Mouse (Mus musculus) heart, embryonic 15.5 days (tissue): ENCODE data around the gene Tm9sf2. TPM values are rescaled to one million over a fixed set of nuclear protein-coding genes. Genes with fewer than 3 reads are reported as not detected.

Experiments
- ATAC-seq: fragments of 200-750 bp; cut with Nextera tagmentation; replicated peaks from 2 replicates; pipeline ENCODE4 v1.8.0; 2017; ENCODE audit warnings: low read depth, moderate TSS enrichment; ENCODE audit not compliant: insufficient number of reproducible peaks, insufficient read depth, low FRiP score
- H3K27ac ChIP-seq: fragments of 300-500 bp; sonication (generic); 2 replicates; pipeline ENCODE4 v1.5.1; 2015; ENCODE audit warnings: mild to moderate bottlenecking, inconsistent platforms
- H3K27me3 ChIP-seq: fragments of 300-500 bp; sonication (generic); 2 replicates; pipeline ENCODE4 v1.6.1; 2015; ENCODE audit warnings: inconsistent platforms
- H3K36me3 ChIP-seq: fragments of 300-500 bp; sonication (generic); 2 replicates; pipeline ENCODE4 v1.6.1; 2015; ENCODE audit warnings: mild to moderate bottlenecking, inconsistent platforms
- H3K4me1 ChIP-seq: fragments of 300-500 bp; sonication (generic); replicated peaks from 2 replicates; pipeline ENCODE4 v1.6.1; 2015; ENCODE audit warnings: inconsistent platforms
- H3K4me2 ChIP-seq: fragments of 300-500 bp; sonication (generic); 2 replicates; pipeline ENCODE4 v1.6.1; 2015; ENCODE audit warnings: inconsistent platforms, mild to moderate bottlenecking, moderate library complexity
- H3K4me3 ChIP-seq: fragments of 300-500 bp; sonication (generic); 2 replicates; pipeline ENCODE4 v1.5.1; 2015; ENCODE audit warnings: mild to moderate bottlenecking, inconsistent platforms
- H3K9ac ChIP-seq: fragments of 300-500 bp; sonication (generic); 2 replicates; pipeline ENCODE4 v1.6.1; 2015; ENCODE audit warnings: mild to moderate bottlenecking, inconsistent platforms
- H3K9me3 ChIP-seq: fragments of 300-500 bp; sonication (generic); replicated peaks from 2 replicates; pipeline ENCODE4 v1.6.1; 2016; ENCODE audit warnings: inconsistent platforms
- WGBS: fragments of 180-500 bp; shearing (Covaris S2); methylation state at CpG from one replicate; pipeline ENCODE4 v1.1.7; 2015; ENCODE audit warnings: mixed read lengths; 5-methylcytosine and 5-hydroxymethylcytosine counted together
- polyA plus RNA-seq: library from polyadenylated mRNA; unstranded; fragments of >200 nt; fragmentation: Nextera tagmentation; extraction: Ambion mirVana; gene quantifications from 2 replicates; pipeline ENCODE4 v1.2.1, GENCODE M21; 2015

Gene Tm9sf2
- polyA plus RNA-seq, 1 experiment from 2014 or later: 120 TPM

DNA sequence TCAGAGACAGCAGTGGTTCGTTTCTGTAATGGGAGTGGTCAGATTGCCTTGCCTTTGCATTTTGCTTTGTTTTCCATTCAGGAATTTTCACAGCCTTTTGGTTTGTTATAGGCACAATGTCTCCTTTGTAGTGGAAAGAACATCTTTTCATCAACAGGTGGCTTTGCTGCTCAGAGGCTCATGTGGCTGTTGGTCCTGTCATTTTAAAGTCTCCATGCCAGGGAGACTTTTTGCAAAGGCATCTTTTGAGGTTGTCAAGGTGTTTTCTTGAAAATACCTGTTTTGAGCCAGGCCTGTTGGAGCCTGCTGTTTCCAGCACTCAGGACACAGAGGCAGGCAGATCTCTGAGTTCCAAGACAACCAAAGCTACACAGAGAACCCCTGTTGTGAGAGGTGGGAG is 33.3 kb downstream of the Tm9sf2 start:
- WGBS: 77% methylated on average over 1 of the region's 1 CpGs
- Histone ChIP-seq H3K27me3 (no peaks in the 10 kb centered on the region), H3K4me3 (no peak overlapping the region), H3K36me3 (peaks cover 51% of the 10 kb centered on the region), H3K4me1 (no peaks in the 10 kb centered on the region), H3K4me2 (no peak overlapping the region), H3K27ac (no peak overlapping the region), H3K9ac (no peak overlapping the region), H3K9me3 (no peaks in the 10 kb centered on the region)
- ATAC-seq: no peak

DNA sequence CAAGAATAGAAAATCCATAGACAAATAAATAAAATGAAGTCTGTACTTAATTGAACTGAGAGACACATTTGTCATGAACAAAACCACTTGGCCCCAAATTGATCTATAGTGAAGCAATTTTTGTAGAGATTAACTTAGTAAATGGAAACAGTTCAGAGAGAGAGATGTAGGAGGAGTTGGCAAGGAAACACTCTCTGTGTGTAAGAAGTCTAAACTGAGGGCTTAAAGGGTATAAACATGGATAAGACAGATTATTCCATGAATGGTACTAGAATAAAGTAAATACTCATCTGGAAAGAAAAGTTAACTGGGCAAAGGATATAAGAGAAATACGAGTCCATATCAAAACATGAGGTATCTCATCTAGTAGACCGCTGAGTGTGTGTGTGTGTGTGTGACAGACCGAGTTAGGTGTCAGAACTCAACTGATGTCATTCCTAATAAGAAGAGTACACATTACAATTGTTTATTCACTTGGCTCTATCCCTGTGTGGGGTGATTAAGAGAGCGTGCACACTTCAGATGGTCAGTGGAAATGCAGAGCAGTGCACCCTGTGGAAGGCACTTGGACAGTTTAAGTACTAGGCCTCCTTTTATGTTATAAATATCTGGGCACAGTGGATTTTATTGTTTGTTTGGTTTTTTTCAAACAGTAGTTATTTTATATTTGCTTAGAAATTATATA is 36.9 kb downstream of the Tm9sf2 start:
- H3K27ac ChIP-seq: no peak overlapping the region
- no peak overlapping the region for H3K9ac ChIP-seq
- 73% methylated on average over 4 of the region's 4 CpGs for WGBS
- no peak for ATAC-seq
- H3K9me3 ChIP-seq: no peaks in the 10 kb centered on the region
- no peaks in the 10 kb centered on the region for H3K27me3 ChIP-seq
- peaks cover 76% of the 10 kb centered on the region for H3K36me3 ChIP-seq
- H3K4me3 ChIP-seq: no peak overlapping the region
- no peaks in the 10 kb centered on the region for H3K4me1 ChIP-seq
- H3K4me2 ChIP-seq: no peak overlapping the region

DNA sequence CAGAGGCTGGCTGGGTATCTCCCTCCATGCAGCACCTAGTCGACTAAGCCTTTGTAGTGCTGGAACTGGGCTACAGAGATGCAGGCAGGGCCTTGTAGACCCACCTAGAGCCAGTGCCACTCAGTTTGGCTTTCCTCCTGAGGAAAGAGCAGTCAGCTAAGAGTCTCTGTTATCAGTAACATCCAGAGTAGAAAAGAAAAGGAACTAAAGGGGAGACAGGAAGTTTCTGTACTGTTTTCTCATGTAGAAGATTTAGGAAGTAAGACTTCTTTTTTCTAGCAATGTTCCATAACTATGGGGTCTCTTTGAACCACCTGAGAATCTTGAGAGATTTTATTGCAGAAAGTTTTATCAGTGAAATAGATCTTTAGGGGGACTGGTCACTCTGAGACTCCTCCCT is 38.5 kb downstream of the Tm9sf2 start:
- H3K27ac ChIP-seq: no peak overlapping the region
- no peak for ATAC-seq
- no peak overlapping the region for H3K4me3 ChIP-seq
- no peaks in the 10 kb centered on the region for H3K27me3 ChIP-seq
- no peaks in the 10 kb centered on the region for H3K4me1 ChIP-seq
- no peak overlapping the region for H3K9ac ChIP-seq
- no peaks in the 10 kb centered on the region for H3K9me3 ChIP-seq
- H3K4me2 ChIP-seq: no peak overlapping the region
- peaks cover 71% of the 10 kb centered on the region for H3K36me3 ChIP-seq
- 58% methylated on average over 1 of the region's 1 CpGs for WGBS

DNA sequence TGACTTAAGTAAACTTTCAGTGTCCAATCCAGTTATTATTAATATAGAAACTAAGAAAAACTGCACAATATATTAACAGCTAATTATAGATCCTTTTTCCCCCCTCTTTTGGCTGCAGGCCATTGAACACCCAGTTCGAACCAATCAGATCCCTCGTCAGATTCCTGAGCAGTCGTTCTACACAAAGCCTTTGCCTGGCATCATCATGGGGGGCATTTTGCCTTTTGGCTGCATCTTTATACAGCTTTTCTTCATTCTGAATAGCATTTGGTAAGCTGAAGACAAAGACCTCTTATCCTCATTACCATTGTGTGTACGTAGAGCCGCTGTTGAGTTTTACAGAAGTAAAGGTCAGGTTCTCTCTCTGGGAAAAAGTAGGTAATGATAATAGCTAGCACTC is 43.8 kb downstream of the Tm9sf2 start:
- no peak for ATAC-seq
- Histone ChIP-seq H3K9me3 (no peaks in the 10 kb centered on the region), H3K27me3 (no peaks in the 10 kb centered on the region), H3K4me2 (no peak overlapping the region), H3K4me3 (no peak overlapping the region), H3K36me3 (peaks cover 74% of the 10 kb centered on the region), H3K9ac (no peak overlapping the region), H3K27ac (no peak overlapping the region), H3K4me1 (no peaks in the 10 kb centered on the region)
- WGBS: 78% methylated on average over 5 of the region's 5 CpGs

DNA sequence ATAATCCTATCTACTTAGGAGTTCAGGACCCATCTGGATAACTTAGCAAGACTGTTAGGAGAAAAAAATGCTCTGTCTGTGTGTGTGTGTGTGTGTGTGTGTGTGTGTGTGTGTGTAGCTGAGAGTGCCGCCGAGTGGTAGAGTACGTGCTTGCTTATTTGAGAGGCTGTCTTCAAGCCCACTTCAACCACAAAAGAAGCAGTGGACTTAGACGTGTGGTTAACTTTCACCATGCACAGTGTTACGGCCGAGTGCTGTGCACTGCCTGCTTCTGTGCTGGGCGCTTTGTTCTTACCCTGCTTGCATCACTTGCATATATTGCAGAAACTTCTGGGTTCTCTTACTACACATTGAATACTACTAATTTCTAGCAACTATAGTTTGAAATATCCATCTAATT is 50.9 kb downstream of the Tm9sf2 start:
- H3K4me1 ChIP-seq: no peaks in the 10 kb centered on the region
- peaks cover 48% of the 10 kb centered on the region for H3K36me3 ChIP-seq
- no peak for ATAC-seq
- H3K27me3 ChIP-seq: no peaks in the 10 kb centered on the region
- H3K9me3 ChIP-seq: no peaks in the 10 kb centered on the region
- no peak overlapping the region for H3K9ac ChIP-seq
- no peak overlapping the region for H3K4me3 ChIP-seq
- no peak overlapping the region for H3K27ac ChIP-seq
- 76% methylated on average over 7 of the region's 7 CpGs for WGBS
- H3K4me2 ChIP-seq: no peak overlapping the region

DNA sequence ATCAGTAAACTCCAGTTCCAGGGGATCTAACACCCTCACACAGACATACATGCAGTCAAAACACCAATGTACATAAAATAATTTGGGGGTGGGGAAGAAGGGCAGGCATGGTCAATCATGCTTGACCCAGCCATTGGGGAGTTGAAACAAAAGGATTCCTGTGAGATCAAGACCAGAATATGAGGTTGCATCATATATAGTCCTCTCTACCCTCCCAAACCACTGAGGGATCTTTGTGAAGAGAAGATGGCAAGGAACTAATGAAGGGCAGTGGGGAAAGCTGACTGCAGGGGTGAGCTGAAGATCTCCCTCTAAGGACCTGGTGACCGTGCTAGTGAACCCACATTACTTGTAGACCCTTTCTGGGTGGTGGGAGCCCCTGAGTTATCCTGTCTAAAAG is 54.1 kb downstream of the Tm9sf2 start:
- no peak overlapping the region for H3K4me3 ChIP-seq

DNA sequence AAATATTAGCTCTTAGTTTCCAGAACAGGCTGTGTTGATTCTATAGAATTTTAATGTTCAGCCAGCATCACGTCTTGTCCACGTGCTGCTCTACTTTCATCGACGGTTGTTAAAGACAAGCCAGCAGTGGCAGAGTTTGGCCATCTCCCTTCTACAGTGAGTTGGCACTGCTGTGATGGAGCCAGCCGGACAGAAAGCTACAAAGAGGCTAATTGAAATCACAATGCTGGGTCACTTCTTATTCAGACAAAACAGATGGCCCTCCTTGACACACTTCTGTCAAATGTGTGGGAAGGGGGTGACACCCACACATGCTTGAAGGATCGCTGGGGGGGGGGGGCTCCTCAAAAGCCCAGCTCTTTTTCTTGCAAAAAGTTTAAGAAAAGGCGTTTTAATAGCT is 62.1 kb downstream of the Tm9sf2 start:
- H3K36me3 ChIP-seq: no peaks in the 10 kb centered on the region
- no peak overlapping the region for H3K4me3 ChIP-seq
- H3K27ac ChIP-seq: no peak overlapping the region
- no peaks in the 10 kb centered on the region for H3K9me3 ChIP-seq
- H3K4me2 ChIP-seq: no peak overlapping the region
- no peaks in the 10 kb centered on the region for H3K27me3 ChIP-seq
- no peak for ATAC-seq
- WGBS: 83% methylated on average over 7 of the region's 7 CpGs
- no peak overlapping the region for H3K9ac ChIP-seq
- H3K4me1 ChIP-seq: no peaks in the 10 kb centered on the region

More for the DNA sequence above, 54.1 kb downstream of the Tm9sf2 start:
- Histone ChIP-seq H3K36me3 (peaks cover 22% of the 10 kb centered on the region), H3K4me2 (no peak overlapping the region), H3K27me3 (no peaks in the 10 kb centered on the region), H3K9ac (no peak overlapping the region), H3K4me1 (no peaks in the 10 kb centered on the region), H3K9me3 (no peaks in the 10 kb centered on the region), H3K27ac (no peak overlapping the region)
- 93% methylated on average over 1 of the region's 1 CpGs for WGBS
- ATAC-seq: no peak

DNA sequence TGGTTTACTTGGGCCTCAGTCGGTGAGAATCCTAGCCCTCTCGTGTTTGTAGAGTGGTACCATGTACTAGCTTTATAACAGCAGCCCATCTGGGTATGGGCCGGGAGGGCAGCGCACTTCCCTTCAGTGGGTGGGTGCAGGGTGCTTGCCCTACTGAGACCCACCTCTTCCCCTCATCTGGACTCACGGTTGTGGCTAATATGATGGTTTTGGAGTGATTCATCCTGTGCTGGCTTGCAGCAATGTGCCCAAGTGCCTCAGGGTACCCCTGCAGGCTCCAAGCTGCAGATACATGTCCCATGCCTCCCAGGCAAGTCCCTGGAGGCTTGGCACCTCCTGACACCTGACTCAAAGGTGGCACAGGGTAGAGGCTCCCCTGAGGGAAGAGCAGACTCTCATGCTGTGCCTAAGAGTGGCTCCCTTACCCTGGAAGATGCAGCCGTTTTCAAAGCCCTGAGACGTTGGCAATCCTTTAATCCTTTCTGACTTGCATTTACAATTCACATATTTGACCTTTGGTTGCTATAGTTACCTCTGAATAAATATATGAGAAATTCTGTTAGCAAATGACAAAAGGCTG is 63.5 kb downstream of the Tm9sf2 start:
- H3K9ac ChIP-seq: no peak overlapping the region
- H3K27me3 ChIP-seq: no peaks in the 10 kb centered on the region
- no peak for ATAC-seq
- H3K27ac ChIP-seq: no peak overlapping the region
- H3K4me2 ChIP-seq: no peak overlapping the region
- H3K4me1 ChIP-seq: no peaks in the 10 kb centered on the region
- WGBS: 76% methylated on average over 7 of the region's 7 CpGs
- no peak overlapping the region for H3K4me3 ChIP-seq
- no peaks in the 10 kb centered on the region for H3K36me3 ChIP-seq
- no peaks in the 10 kb centered on the region for H3K9me3 ChIP-seq

DNA sequence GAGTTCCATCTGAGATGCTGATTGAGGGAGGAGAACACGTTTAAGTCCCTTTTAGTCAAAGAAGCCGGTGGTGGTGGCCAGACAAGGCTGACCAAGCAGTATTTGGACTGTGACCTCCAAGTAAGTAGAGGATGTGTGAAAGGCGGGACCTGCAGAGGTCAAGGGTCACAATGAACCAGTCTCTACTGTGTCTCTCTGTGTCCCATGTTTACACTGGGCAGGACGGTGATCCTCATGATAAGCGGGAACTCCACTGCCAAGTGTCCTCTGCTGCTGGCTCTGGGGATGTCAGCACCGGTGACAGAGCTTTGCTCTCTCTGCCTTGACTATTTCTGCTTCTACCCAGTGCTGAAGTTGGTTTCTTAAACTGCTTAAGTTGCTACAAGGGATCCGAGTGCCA is 64.2 kb downstream of the Tm9sf2 start:
- Histone ChIP-seq H3K9ac (no peak overlapping the region), H3K27ac (no peak overlapping the region)

DNA sequence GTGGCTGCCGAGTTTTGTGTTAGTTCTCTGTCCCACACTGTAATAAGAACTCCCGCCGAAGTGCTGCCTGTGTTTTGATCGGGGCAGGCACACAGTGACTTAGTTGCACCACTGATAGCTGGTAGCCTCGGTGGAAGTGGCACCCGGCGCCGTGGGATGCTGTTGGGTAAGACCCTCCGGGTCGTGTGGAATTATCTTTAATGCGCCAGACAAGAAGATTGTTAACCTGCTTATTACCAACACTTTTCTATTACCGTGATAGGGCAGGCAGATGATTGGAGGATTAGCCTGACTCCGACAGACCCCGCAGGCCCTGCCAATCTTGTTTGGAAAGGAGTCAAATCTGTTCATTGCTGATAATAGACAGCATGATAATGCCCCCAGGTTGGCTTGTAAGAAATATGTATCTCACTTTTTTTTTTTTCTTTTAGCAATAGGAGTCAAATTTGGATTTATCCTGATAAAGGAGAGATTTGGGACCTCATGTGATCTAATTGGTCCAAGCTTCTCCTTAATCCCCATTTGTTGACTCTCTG is 69.5 kb downstream of the Tm9sf2 start:
- WGBS: 75% methylated on average over 14 of the region's 14 CpGs
- ATAC-seq: no peak
- Histone ChIP-seq H3K27me3 (no peaks in the 10 kb centered on the region), H3K4me3 (no peak overlapping the region), H3K9ac (no peak overlapping the region), H3K27ac (no peak overlapping the region), H3K36me3 (no peaks in the 10 kb centered on the region), H3K4me2 (no peak overlapping the region), H3K9me3 (no peaks in the 10 kb centered on the region), H3K4me1 (peaks cover 12% of the 10 kb centered on the region)

More for the DNA sequence above, 64.2 kb downstream of the Tm9sf2 start:
- Histone ChIP-seq H3K36me3 (no peaks in the 10 kb centered on the region), H3K9me3 (no peaks in the 10 kb centered on the region), H3K4me2 (no peak overlapping the region), H3K4me1 (no peaks in the 10 kb centered on the region), H3K4me3 (no peak overlapping the region), H3K27me3 (no peaks in the 10 kb centered on the region)
- no peak for ATAC-seq
- WGBS: 70% methylated on average over 7 of the region's 7 CpGs

DNA sequence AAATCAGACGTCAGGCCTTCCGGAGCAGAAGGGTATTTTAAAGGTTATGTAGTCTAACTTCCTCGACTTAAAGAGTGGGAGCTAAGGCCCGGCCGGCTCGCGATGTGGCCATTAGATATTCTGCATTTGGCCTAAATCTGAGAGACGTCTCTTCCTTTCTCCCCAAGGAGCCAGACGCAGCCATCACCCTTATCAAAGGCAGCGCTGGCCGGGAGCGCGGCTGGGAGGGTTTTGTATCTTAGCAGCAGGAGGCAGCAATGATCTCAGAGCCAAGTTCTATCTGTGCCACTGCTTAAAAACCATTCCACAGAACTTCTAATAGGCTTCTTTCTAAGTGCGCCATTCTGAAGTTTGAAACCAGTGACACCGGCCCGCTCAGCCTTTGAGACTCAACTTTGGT is 72.4 kb downstream of the Tm9sf2 start:
- no peak overlapping the region for H3K27ac ChIP-seq
- no peak overlapping the region for H3K4me2 ChIP-seq
- WGBS: 45% methylated on average over 16 of the region's 16 CpGs
- H3K27me3 ChIP-seq: no peaks in the 10 kb centered on the region
- H3K9me3 ChIP-seq: no peaks in the 10 kb centered on the region
- H3K36me3 ChIP-seq: no peaks in the 10 kb centered on the region
- no peak for ATAC-seq
- H3K9ac ChIP-seq: no peak overlapping the region
- H3K4me1 ChIP-seq: peaks cover 24% of the 10 kb centered on the region
- no peak overlapping the region for H3K4me3 ChIP-seq
